Comparison of ENCODE assay signal across 15 mouse cellular contexts in genomic region chr10:62294112-62294511, GRCm38 (mm10). TPM values are rescaled to one million over a fixed set of nuclear protein-coding genes. Genes with fewer than 3 reads are reported as not detected.
DNase-seq lines count a peak whose midpoint lies in the region; ATAC-seq and TF ChIP-seq lines count a peak whose summit lies in the region.
"Had no signal": no experiment of that assay in that cellular context is flagged by ENCODE, and none has a peak within 500 bp of the region (broad histone marks: within the 10 kb centered on the region; RNA-seq: fewer than 3 reads in every experiment).

No protein-coding gene starts in this region.

- no peaks in the 10 kb centered on the region for H3K27me3 ChIP-seq in liver, embryonic 13.5 days
- no peaks in the 10 kb centered on the region for H3K27me3 ChIP-seq in liver, postnatal 0 days (ENCODE audit: insufficient read depth, low read length)
- H3K27me3 ChIP-seq: forebrain, embryonic 12.5 days had no signal

- 87% methylated on average over 4 of the region's 4 CpGs for WGBS in liver, embryonic 13.5 days (ENCODE audit: insufficient replicate concordance)
- WGBS in liver, postnatal 0 days (ENCODE audit: insufficient replicate concordance), result 84% methylated on average over 4 of the region's 4 CpGs

- H3K4me2 ChIP-seq in liver, embryonic 13.5 days, result no peak overlapping the region
- no peak overlapping the region for H3K4me2 ChIP-seq in liver, postnatal 0 days (ENCODE audit: low read depth, low read length)
- H3K4me2 ChIP-seq: forebrain, embryonic 12.5 days had no signal

- no peak overlapping the region for H3K9ac ChIP-seq in liver, embryonic 13.5 days
- no peak overlapping the region for H3K9ac ChIP-seq in liver, postnatal 0 days (replicated peaks)
- H3K9ac ChIP-seq: forebrain, embryonic 12.5 days had no signal

- ATAC-seq in liver, embryonic 13.5 days (ENCODE audit: low read depth), result 0 out of 2 replicates have a peak, but pooled peaks have one; percentile 39
- no peak for ATAC-seq in liver, postnatal 0 days
- no peak for ATAC-seq in CD4-positive, CD25-positive, alpha-beta regulatory T cell, adult 4 months

- H3K4me1 ChIP-seq in liver, embryonic 13.5 days (replicated peaks), result no peaks in the 10 kb centered on the region; the same call in 1 of the 2 replicates
- H3K4me1 ChIP-seq in liver, postnatal 0 days (ENCODE audit: insufficient read depth), result no peaks in the 10 kb centered on the region
- H3K4me1 ChIP-seq: forebrain, embryonic 12.5 days had no signal

- H3K9me3 ChIP-seq in liver, embryonic 13.5 days (replicated peaks), result no peaks in the 10 kb centered on the region
- no peaks in the 10 kb centered on the region for H3K9me3 ChIP-seq in liver, postnatal 0 days (ENCODE audit: low read length)
- H3K9me3 ChIP-seq: forebrain, embryonic 12.5 days had no signal

- TF ChIP-seq CTCF in liver, postnatal 0 days (IDR thresholded peaks at IDR 0.05; ENCODE audit: low read depth), result no peak

- H3K4me3 ChIP-seq in liver, embryonic 13.5 days (replicated peaks), result no peak overlapping the region
- H3K4me3 ChIP-seq in liver, postnatal 0 days (ENCODE audit: low read depth, low read length), result no peak overlapping the region
- H3K4me3 ChIP-seq: forebrain, embryonic 12.5 days had no signal

- no peak overlapping the region for H3K27ac ChIP-seq in liver, embryonic 13.5 days
- H3K27ac ChIP-seq in liver, postnatal 0 days (ENCODE audit: low read depth), result no peak overlapping the region
- H3K27ac ChIP-seq: forebrain, embryonic 12.5 days had no signal

- intact Hi-C loops in left cerebral cortex, postnatal 4 days (cut with DNase I), result no loop called here

- DNase-seq in liver, embryonic 13.5 days, result no peak
- DNase-seq in liver, postnatal 0 days, result no peak
- peak; percentile 62 for DNase-seq in cerebellum, adult 8-10 months
- peak; percentile 36 to 66 for DNase-seq in layer of hippocampus, adult 18-20 months (ENCODE audit: low spot score in 2 of 2)
- peak; percentile 26 for DNase-seq in left cerebral cortex, postnatal 4 days
- no peak for DNase-seq in retina, postnatal 1 day
- DNase-seq in urinary bladder, adult 2 months (ENCODE audit: low spot score), result no peak
- DNase-seq: embryo, embryonic 11 days; heart, adult 11 months; kidney, adult 8-10 months; midbrain, embryonic 14.5 days had no signal

- TF ChIP-seq EP300 in liver, postnatal 0 days (IDR thresholded peaks at IDR 0.05; ENCODE audit: low read depth), result no peak

- peaks cover 100% of the 10 kb centered on the region for H3K36me3 ChIP-seq in liver, embryonic 13.5 days
- peaks cover 88% of the 10 kb centered on the region for H3K36me3 ChIP-seq in liver, postnatal 0 days (replicated peaks; ENCODE audit: insufficient read depth, low read length)

RNA-seq across cellular contexts. Expression of gene Tacr2, which starts 41.9 kb away (rescaled TPM):
- not detected in 2 replicates for polyA plus RNA-seq in liver, embryonic 13.5 days (2015; fragmentation: Nextera tagmentation; extraction: Ambion mirVana)
- not detected in 2 replicates for polyA plus RNA-seq in liver, postnatal 0 days (2015; fragmentation: Nextera tagmentation; extraction: Ambion mirVana)
- under 1 TPM; 0.23 to 0.27 TPM for total RNA-seq in layer of hippocampus, adult 18-20 months (2021)
- not detected for total RNA-seq in left cerebral cortex, postnatal 4 days (2021)
- not detected for polyA plus RNA-seq in CD4-positive, CD25-positive, alpha-beta regulatory T cell, adult 4 months (2017; shearing (Covaris generic))
- 4.2 and 10.7 TPM in 2 replicates for polyA plus RNA-seq in urinary bladder, adult 2 months (2012; rRNA removed)
- total RNA-seq: hematopoietic stem cell, adult 5-6 weeks had no signal
- polyA plus RNA-seq: forebrain, embryonic 12.5 days; limb, embryonic 11.5 days; midbrain, embryonic 14.5 days had no signal

Comparison
In these comparisons a context has a peak if more than half of its experiments do, and no peak if none do; other contexts are left out.
1. DNase-seq: peak in cerebellum, adult 8-10 months (single experiment), layer of hippocampus, adult 18-20 months (2 of 2) and left cerebral cortex, postnatal 4 days (single experiment); none in liver, embryonic 13.5 days (single experiment), liver, postnatal 0 days (single experiment), retina, postnatal 1 day (single experiment) and urinary bladder, adult 2 months (single experiment).